Mouse (Mus musculus) CH12.LX (cell line): ENCODE measurements around the gene Pld1. TPM values are rescaled to one million over a fixed set of nuclear protein-coding genes. Genes with fewer than 3 reads are reported as not detected.

Experiments
- DNase-seq: peaks from one replicate; pipeline ENCODE4 v3.0.0-alpha.2; 2013; ENCODE audit errors: extremely low read depth
- H3K27ac ChIP-seq: 2 replicates; pipeline ENCODE4 v1.5.1; 2012; ENCODE audit warnings: low read depth, mild to moderate bottlenecking, control low read depth, moderate library complexity; ENCODE audit not compliant: insufficient read depth
- H3K27me3 ChIP-seq: replicated peaks from 2 replicates; pipeline ENCODE3; 2012; ENCODE audit warnings: inconsistent platforms
- H3K36me3 ChIP-seq, 2 experiments: replicated peaks in 1 of 2; 2 replicates each; pipeline versions ENCODE3 to v1.6.1; 2012; ENCODE audit warnings: inconsistent platforms in 1 of 2, low read length in 1 of 2, mild to moderate bottlenecking in 1 of 2, mixed read lengths in 1 of 2, moderate library complexity in 1 of 2; ENCODE audit not compliant: control insufficient read depth in 1 of 2, insufficient read depth in 1 of 2
- H3K4me1 ChIP-seq, 2 experiments: 2 replicates each; pipeline ENCODE4 v1.6.1; 2012; ENCODE audit warnings: inconsistent platforms in 1 of 2, moderate library complexity in 1 of 2; ENCODE audit not compliant: insufficient read depth in 2 of 2, control insufficient read depth in 1 of 2
- H3K4me2 ChIP-seq: 2 replicates; pipeline ENCODE4 v1.6.1; 2012; ENCODE audit warnings: low read depth, mild to moderate bottlenecking, control low read depth; ENCODE audit not compliant: poor library complexity, insufficient read depth, severe bottlenecking
- H3K4me3 ChIP-seq, 3 experiments: fragments of 150-350 bp in 1 of 3; sonication (generic) in 1 of 3; replicated peaks in 1 of 3; 2 replicates each; pipeline versions ENCODE3 to v1.5.1; 2011 to 2012; ENCODE audit warnings: low read depth in 2 of 3, low read length in 2 of 3, mild to moderate bottlenecking in 2 of 3, moderate library complexity in 2 of 3, control low read depth in 1 of 3, improper control_type of control experiment in 1 of 3, inconsistent platforms in 1 of 3, mixed read lengths in 1 of 3; ENCODE audit not compliant: poor library complexity in 1 of 3
- H3K79me2 ChIP-seq: replicated peaks from 2 replicates; pipeline ENCODE4 v1.6.1; 2012; ENCODE audit warnings: mild to moderate bottlenecking, moderate library complexity; ENCODE audit not compliant: control insufficient read depth, poor library complexity, insufficient read depth, severe bottlenecking; ENCODE audit errors: extremely low read depth
- H3K9ac ChIP-seq: 2 replicates; pipeline ENCODE4 v1.6.1; 2012; ENCODE audit warnings: low read depth, mild to moderate bottlenecking, control low read depth, moderate library complexity; ENCODE audit not compliant: insufficient read depth
- H3K9me3 ChIP-seq: replicated peaks from 2 replicates; pipeline ENCODE3; 2012; ENCODE audit warnings: low read length, inconsistent platforms, mixed read lengths
- CHD1 ChIP-seq: IDR thresholded peaks from 2 replicates; pipeline ENCODE4 v1.6.1; 2012; ENCODE audit warnings: low read depth, low read length, improper control_type of control experiment, inconsistent platforms
- CHD2 ChIP-seq: IDR thresholded peaks from 2 replicates; pipeline ENCODE4 v1.6.1; 2011; ENCODE audit warnings: low read length, improper control_type of control experiment
- CTCF ChIP-seq, 2 experiments: IDR thresholded peaks in 1 of 2; conservative IDR thresholded peaks in 1 of 2; 2 replicates each; pipeline ENCODE4 v1.5.1; 2011 to 2012; ENCODE audit warnings: low read depth in 2 of 2, low read length in 2 of 2, improper control_type of control experiment in 1 of 2, inconsistent platforms in 1 of 2, mild to moderate bottlenecking in 1 of 2, moderate library complexity in 1 of 2
- E2F4 ChIP-seq: IDR thresholded peaks from 2 replicates; pipeline ENCODE4 v1.6.1; 2011; ENCODE audit warnings: low read depth, low read length, improper control_type of control experiment; ENCODE audit not compliant: insufficient replicate concordance
- ELF1 ChIP-seq: IDR thresholded peaks from 2 replicates; pipeline ENCODE4 v1.6.1; 2014; ENCODE audit warnings: low read depth, mild to moderate bottlenecking, inconsistent platforms, low read length, improper control_type of control experiment
- EP300 ChIP-seq: IDR thresholded peaks from 2 replicates; pipeline ENCODE4 v1.6.1; 2011; ENCODE audit warnings: low read length, improper control_type of control experiment
- IRF4 ChIP-seq: IDR thresholded peaks from 2 replicates; pipeline ENCODE4 v1.6.1; 2014; ENCODE audit warnings: low read depth, mild to moderate bottlenecking, inconsistent platforms, low read length, improper control_type of control experiment
- JUN ChIP-seq: IDR thresholded peaks from 2 replicates; pipeline ENCODE4 v1.6.1; 2011; ENCODE audit warnings: low read depth, mild to moderate bottlenecking, low read length, improper control_type of control experiment, moderate library complexity; ENCODE audit not compliant: insufficient read depth
- JUND ChIP-seq: conservative IDR thresholded peaks from 2 replicates; pipeline ENCODE4 v1.6.1; 2011; ENCODE audit warnings: low read depth, low read length, improper control_type of control experiment
- MAFK ChIP-seq: IDR thresholded peaks from 2 replicates; pipeline ENCODE4 v1.6.1; 2011; ENCODE audit warnings: low read length, improper control_type of control experiment; ENCODE audit not compliant: insufficient replicate concordance
- MAX ChIP-seq: IDR thresholded peaks from 2 replicates; pipeline ENCODE4 v1.6.1; 2011; ENCODE audit warnings: low read length, improper control_type of control experiment
- MEF2A ChIP-seq: IDR thresholded peaks from 2 replicates; pipeline ENCODE4 v1.6.1; 2014; ENCODE audit warnings: low read depth, mild to moderate bottlenecking, inconsistent platforms, low read length, improper control_type of control experiment, borderline replicate concordance
- MYC ChIP-seq: IDR thresholded peaks from 2 replicates; pipeline ENCODE4 v1.6.1; 2011; ENCODE audit warnings: low read depth, mild to moderate bottlenecking, improper control_type of control experiment, low read length
- NELFE ChIP-seq: IDR thresholded peaks from 2 replicates; pipeline ENCODE4 v1.6.1; 2011; ENCODE audit warnings: low read depth, low read length, improper control_type of control experiment
- PAX5 ChIP-seq: IDR thresholded peaks from 2 replicates; pipeline ENCODE4 v1.6.1; 2012; ENCODE audit warnings: low read length, inconsistent platforms, mixed read lengths
- POLR2AphosphoS2 ChIP-seq: IDR thresholded peaks from 2 replicates; pipeline ENCODE4 v1.6.1; 2011; ENCODE audit warnings: low read depth, low read length, improper control_type of control experiment
- RAD21 ChIP-seq: IDR thresholded peaks from 2 replicates; pipeline ENCODE4 v1.6.1; 2011; ENCODE audit warnings: low read depth, mild to moderate bottlenecking, low read length, improper control_type of control experiment, moderate library complexity
- RCOR1 ChIP-seq: conservative IDR thresholded peaks from 2 replicates; pipeline ENCODE4 v1.6.1; 2012; ENCODE audit warnings: low read depth, mild to moderate bottlenecking, inconsistent platforms, low read length, improper control_type of control experiment
- SIN3A ChIP-seq: IDR thresholded peaks from 2 replicates; pipeline ENCODE4 v1.6.1; 2012; ENCODE audit warnings: low read length, improper control_type of control experiment, inconsistent platforms
- USF1 ChIP-seq: IDR thresholded peaks from 2 replicates; pipeline ENCODE4 v1.6.1; 2014; ENCODE audit warnings: low read depth, mild to moderate bottlenecking, inconsistent platforms, low read length, improper control_type of control experiment
- USF2 ChIP-seq: conservative IDR thresholded peaks from 2 replicates; pipeline ENCODE4 v1.6.1; 2011; ENCODE audit warnings: low read depth, low read length, improper control_type of control experiment
- ZC3H11A ChIP-seq: IDR thresholded peaks from 2 replicates; pipeline ENCODE4 v1.6.1; 2012; ENCODE audit warnings: low read depth, mild to moderate bottlenecking, inconsistent platforms, low read length, improper control_type of control experiment
- ZKSCAN1 ChIP-seq: IDR thresholded peaks from 2 replicates; pipeline ENCODE4 v1.6.1; 2012; ENCODE audit warnings: low read depth, inconsistent platforms, low read length, improper control_type of control experiment, borderline replicate concordance
- ZMIZ1 ChIP-seq: IDR thresholded peaks from 2 replicates; pipeline ENCODE4 v1.6.1; 2012; ENCODE audit warnings: low read depth, mild to moderate bottlenecking, inconsistent platforms, low read length, improper control_type of control experiment
- dilution Hi-C: fragments of 300-500 bp; cut with MboI; formaldehyde crosslinking; loops from 2 replicates; pipeline ENCODE4 v1.14.3; 2020; ENCODE audit warnings: low sequenced_read_pairs; ENCODE audit not compliant: extremely low pct_unique_long_range_greater_than_20kb, extremely low pct_ligation_motif_present
- in situ Hi-C: fragments of 300-500 bp; cut with MboI; formaldehyde crosslinking; loops from 3 replicates; pipeline ENCODE4 v1.14.3; 2019; ENCODE audit warnings: low sequenced_read_pairs, low pct_ligation_motif_present, low pct_unique_long_range_greater_than_20kb, mixed read lengths
- polyA plus RNA-seq: library from polyadenylated mRNA; unstranded; fragments of >175 nt; gene quantifications from 2 replicates; pipeline ENCODE4 v1.2.1, GENCODE M21; 2012; ENCODE audit warnings: low read depth; ENCODE audit not compliant: insufficient read length
- total RNA-seq, 2 experiments: library from RNA; depleted of rRNA; stranded (reverse); fragments of 300-350 nt in 1 of 2; fragments of >200 nt in 1 of 2; gene quantifications; 2 replicates each; pipeline ENCODE4 v1.2.3; 2012 to 2014

Gene Pld1
- total and polyA plus RNA-seq, 3 experiments: not detected

GRCm38 (mm10) chr3:28158006-28158405 is 219.5 kb downstream of the Pld1 start:
- TF ChIP-seq MAFK (no peak), JUN (no peak), ELF1 (no peak), CTCF (conservative IDR thresholded peaks at IDR 0.05 in 1 of 2, IDR thresholded peaks at IDR 0.05 in 1 of 2; ENCODE audit: low read depth in 2 of 2, low read length in 2 of 2) (no peak), NELFE (no peak), ZMIZ1 (no peak), IRF4 (no peak), ZKSCAN1 (no peak), EP300 (no peak), RAD21 (no peak), MEF2A (no peak), MYC (no peak), JUND (no peak)
- Histone ChIP-seq H3K36me3 (no peaks in the 10 kb centered on the region), H3K27me3 (no peaks in the 10 kb centered on the region), H3K27ac (no peak overlapping the region), H3K9ac (no peak overlapping the region), H3K4me3 (no peak overlapping the region), H3K9me3 (peaks cover 40% of the 10 kb centered on the region), H3K4me1 (no peaks in the 10 kb centered on the region), H3K79me2 (no peaks in the 10 kb centered on the region), H3K4me2 (no peak overlapping the region)
- in situ Hi-C loops: no loop called here
- DNase-seq: no peak
- dilution Hi-C loops: no loop called here

GRCm38 (mm10) chr3:28158916-28159315 is 220.4 kb downstream of the Pld1 start:
- no peak overlapping the region for H3K27ac ChIP-seq
- no peak for DNase-seq
- in situ Hi-C loops (no loop called here), dilution Hi-C loops (no loop called here)
- no peak for TF ChIP-seq E2F4
- no peak for TF ChIP-seq CHD1
- no peak for TF ChIP-seq ZC3H11A
- no peak for TF ChIP-seq ELF1
- no peak for TF ChIP-seq EP300
- TF ChIP-seq SIN3A: no peak
- TF ChIP-seq JUN: no peak
- TF ChIP-seq MEF2A: no peak
- no peak for TF ChIP-seq USF1
- no peak for TF ChIP-seq RCOR1
- TF ChIP-seq CHD2: no peak
- TF ChIP-seq PAX5: no peak
- TF ChIP-seq POLR2AphosphoS2: no peak
- no peak for TF ChIP-seq ZKSCAN1
- no peak for TF ChIP-seq USF2
- TF ChIP-seq MAX: no peak
- H3K4me1 ChIP-seq: no peaks in the 10 kb centered on the region
- H3K9me3 ChIP-seq: peaks cover 48% of the 10 kb centered on the region
- H3K9ac ChIP-seq: no peak overlapping the region
- no peak overlapping the region for H3K4me3 ChIP-seq
- H3K79me2 ChIP-seq: no peaks in the 10 kb centered on the region
- no peak overlapping the region for H3K4me2 ChIP-seq
- H3K36me3 ChIP-seq: no peaks in the 10 kb centered on the region
- H3K27me3 ChIP-seq: no peaks in the 10 kb centered on the region
